Mouse (Mus musculus) adrenal gland, postnatal 10 days (tissue): ENCODE results near the gene Hnrnph3. TPM values are rescaled to one million over a fixed set of nuclear protein-coding genes. Genes with fewer than 3 reads are reported as not detected.
A peak's percentile ranks its signal among the peaks of the same experiment; 100 is the strongest.

Experiments
- DNase-seq: peaks from one replicate; pipeline ENCODE4 v3.0.0; 2021; ENCODE audit warnings: mixed read lengths
- total RNA-seq, 2 experiments: library from RNA; stranded (reverse); gene quantifications; 2 replicates each; pipeline ENCODE4 v1.2.3; 2021

The Hnrnph3 gene
- total RNA-seq, 2 experiments from 2014 or later: 36.4 to 51.7 TPM

- DNase-seq: no peak
These were observed 39.5 kb downstream of the Hnrnph3 start for GRCm38 (mm10) chr10:62984495-62984894.

DNA sequence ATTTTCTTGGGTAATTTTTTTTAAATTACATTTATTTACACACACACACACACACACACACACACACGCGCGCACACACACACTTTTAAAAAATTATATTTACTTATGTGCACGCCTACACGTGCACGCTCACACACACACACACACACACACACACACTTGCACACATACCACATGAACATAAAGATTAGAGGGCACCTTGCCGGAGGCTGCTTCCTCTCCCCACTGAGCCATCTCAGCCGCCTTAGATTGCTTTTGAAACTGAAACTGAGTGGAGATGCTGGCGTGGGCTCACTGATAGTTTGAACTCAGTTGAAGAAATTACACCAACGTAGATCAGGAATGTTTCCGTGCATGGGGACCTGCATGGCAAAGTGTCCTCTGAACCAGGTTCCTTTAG, 39.9 kb downstream of the Hnrnph3 start:
- no peak for DNase-seq

DNA sequence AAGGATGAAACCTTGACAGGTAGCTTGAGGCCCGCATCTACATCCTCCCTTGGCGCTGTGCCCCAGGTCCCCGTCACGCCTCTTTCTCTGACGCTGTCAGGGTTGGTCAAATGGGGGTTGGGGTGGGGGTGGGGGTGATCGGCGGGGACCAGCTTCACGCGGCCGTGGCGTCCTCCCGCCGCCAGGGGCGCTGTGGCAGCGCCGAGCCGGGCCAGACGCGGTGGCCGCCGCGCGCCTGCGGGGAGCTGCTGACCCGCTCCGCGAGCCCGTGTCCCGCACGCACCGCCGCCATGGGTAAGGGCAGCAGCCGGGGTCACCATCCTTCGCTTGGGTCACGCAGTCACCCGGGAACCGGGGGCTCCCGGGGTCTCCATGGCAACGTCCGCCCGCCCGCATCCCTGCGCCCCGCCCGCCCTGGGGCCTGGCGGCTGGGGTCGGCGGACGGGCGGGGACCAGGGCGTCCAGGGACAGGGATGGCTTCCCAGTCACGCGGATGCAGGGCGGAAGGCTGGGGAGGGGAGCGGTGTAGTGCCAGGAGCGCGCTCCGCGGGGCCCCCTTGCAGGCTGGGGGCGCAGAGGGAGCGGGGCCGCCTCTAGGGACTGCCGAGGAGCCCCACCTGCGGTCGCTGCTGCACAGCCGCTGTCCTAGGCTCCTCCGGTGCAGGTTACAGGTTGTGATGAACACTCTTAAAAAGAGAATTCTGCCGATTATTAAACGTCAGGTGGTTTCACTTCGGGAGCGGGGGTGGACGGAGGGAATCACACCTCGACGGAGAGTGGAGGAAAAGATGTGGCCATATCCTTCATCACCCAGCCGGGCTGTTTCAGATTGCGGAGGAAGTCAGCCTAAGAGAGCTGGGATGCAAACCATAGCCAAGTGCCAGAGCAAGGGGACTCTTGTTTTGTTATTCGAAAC, 43.7 kb downstream of the Hnrnph3 start, which contains the start of gene Rufy2:
Rufy2 (plus strand) TSS at position 185 of the 916 bp plus-strand sequence.
- peak; percentile 92 for DNase-seq

DNA sequence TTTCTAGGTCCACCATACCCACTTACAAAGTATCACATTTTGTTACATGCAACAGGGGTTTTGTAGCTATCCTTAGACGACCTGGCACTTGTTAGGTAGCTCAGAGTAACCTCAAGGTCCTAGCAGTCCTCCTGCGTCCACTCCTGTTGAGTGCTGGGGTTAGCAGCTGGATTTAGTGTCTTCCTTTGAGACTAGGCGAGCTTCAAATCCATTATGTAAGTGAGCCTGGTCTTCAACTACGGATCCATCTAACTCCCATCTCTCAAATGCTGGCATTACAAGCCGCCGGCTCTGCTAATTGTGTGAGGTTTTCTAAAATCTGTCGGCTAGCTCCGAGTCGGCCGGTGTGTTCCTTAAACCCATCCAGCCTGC, 44.4 kb downstream of the Hnrnph3 start:
- no peak for DNase-seq

DNA sequence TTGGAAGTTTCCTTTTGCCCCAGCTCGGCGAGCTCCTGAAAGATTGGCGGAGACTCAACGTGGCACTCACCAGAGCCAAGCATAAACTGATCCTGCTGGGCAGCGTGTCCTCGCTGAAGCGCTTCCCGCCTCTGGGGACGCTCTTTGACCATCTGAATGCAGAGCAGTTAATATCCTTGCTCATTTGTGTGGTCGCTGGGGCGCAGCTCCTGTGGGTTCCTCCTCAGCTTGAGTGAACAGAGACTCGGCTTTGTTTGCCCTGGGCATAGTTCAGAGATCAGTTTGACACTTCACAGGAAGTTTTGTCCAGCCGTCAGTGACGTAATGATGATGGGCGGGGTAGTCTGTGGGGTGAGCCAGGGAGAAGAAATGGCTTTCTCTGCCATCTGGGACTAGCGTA, 52.2 kb downstream of the Hnrnph3 start:
- no peak for DNase-seq

DNA sequence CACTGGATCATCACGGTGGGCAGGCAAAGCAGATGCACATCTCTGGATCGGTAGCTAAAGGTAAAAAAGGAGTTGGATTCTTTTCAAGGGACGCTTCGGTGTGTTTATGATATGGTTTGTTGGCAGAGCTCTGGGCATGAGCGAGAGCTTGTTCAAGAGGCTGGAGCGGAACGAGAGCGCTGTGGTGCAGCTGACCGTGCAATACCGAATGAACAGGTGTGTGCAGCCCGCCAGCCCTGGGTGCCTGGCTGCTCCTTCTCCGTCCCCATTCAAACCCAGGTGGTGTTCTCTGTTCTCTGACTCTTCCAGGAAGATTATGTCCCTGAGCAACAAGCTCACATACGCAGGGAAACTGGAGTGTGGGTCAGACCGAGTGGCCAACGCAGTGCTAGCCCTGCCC, 57.7 kb downstream of the Hnrnph3 start:
- DNase-seq: no peak

DNA sequence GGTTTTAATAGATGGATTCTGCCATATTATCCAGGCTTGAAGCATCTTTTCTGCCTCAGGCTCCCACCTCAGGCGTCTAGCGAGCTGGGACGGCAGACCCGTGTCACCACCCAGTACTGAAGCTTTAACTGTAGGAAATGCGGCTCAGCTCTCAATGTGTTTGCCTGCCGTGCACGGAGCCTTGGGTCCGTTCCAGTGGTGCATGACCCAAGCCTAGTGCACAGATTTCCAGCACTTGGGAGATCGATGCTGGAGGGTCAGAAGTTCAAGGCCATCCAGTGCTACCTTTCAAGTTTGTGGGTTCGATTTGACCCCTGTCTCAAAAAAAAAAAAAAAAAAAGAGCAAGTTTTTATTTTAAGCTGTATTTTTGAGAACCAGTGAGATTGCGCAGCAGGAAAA, 58.2 kb downstream of the Hnrnph3 start:
- DNase-seq: no peak

Other genes starting within 250 kb of the Hnrnph3 start
- gene Ccar1, start 231.9 kb downstream of the Hnrnph3 start, total RNA-seq: 10 to 100 TPM; 67.4 to 75.2 TPM
- gene Tet1, start 115.2 kb downstream of the Hnrnph3 start, total RNA-seq: 10 to 100 TPM in 1 of 2 experiments, 1 to 10 TPM in 1; 7.3 to 12.8 TPM
- gene Slc25a16, start 103.6 kb downstream of the Hnrnph3 start, total RNA-seq: 10 to 100 TPM; 41.5 to 45.3 TPM
- 1 to 10 TPM; 3.7 to 6.7 TPM for gene Dna2, start 77.2 kb downstream of the Hnrnph3 start, total RNA-seq
- 10 to 100 TPM; 14.8 to 30.7 TPM for gene Rufy2, start 44.0 kb downstream of the Hnrnph3 start, total RNA-seq
- 1 to 10 TPM; 3.2 to 6.4 TPM for gene Pbld2, start 98 bp upstream of the Hnrnph3 start, total RNA-seq
- 10 to 100 TPM; 13.0 to 31.0 TPM for gene Pbld1, start 35.9 kb upstream of the Hnrnph3 start, total RNA-seq
- not detected for gene Atoh7, start 75.4 kb upstream of the Hnrnph3 start, total RNA-seq
- gene Mypn, start 179.7 kb upstream of the Hnrnph3 start, total RNA-seq: 10 to 100 TPM in 1 of 2 experiments, 1 to 10 TPM in 1; 3.8 to 14.6 TPM
- gene Herc4, start 219.6 kb upstream of the Hnrnph3 start, total RNA-seq: 10 to 100 TPM; 76.3 to 89.6 TPM